Mouse (Mus musculus): ENCODE results near the gene Itpkb.

The Itpkb gene

GRCm38 (mm10) chr1:180393873-180394272 lies 63.6 kb downstream of the Itpkb start:
- DNase-seq (ENCODE audit: low spot score in 2 of 2) = no peak

GRCm38 (mm10) chr1:180397734-180398133 lies 67.4 kb downstream of the Itpkb start:
- no peak for DNase-seq (ENCODE audit: low spot score in 2 of 2)

GRCm38 (mm10) chr1:180398446-180398845 lies 68.2 kb downstream of the Itpkb start:
- peak in 1 of 2 experiments; percentile 46 for DNase-seq (ENCODE audit: low spot score in 2 of 2)

- DNase-seq (ENCODE audit: low spot score in 2 of 2) = no peak
Observed at GRCm38 (mm10) chr1:180400691-180401455, 70.6 kb downstream of the Itpkb start.

GRCm38 (mm10) chr1:180401725-180402124 lies 71.4 kb downstream of the Itpkb start:
- DNase-seq (ENCODE audit: low spot score in 2 of 2) = peak; percentile 59 to 86

GRCm38 (mm10) chr1:180402481-180403081 lies 72.3 kb downstream of the Itpkb start:
- no peak for DNase-seq (ENCODE audit: low spot score in 2 of 2)

GRCm38 (mm10) chr1:180403357-180403693 lies 73.0 kb downstream of the Itpkb start:
- DNase-seq (ENCODE audit: low spot score in 2 of 2) = no peak

- peak; percentile 92 to 94 for DNase-seq (ENCODE audit: low spot score in 2 of 2)
Observed at GRCm38 (mm10) chr1:180403694-180404606, 73.7 kb downstream of the Itpkb start.

- DNase-seq (ENCODE audit: low spot score in 2 of 2) = no peak
Observed at GRCm38 (mm10) chr1:180404706-180405105, 74.4 kb downstream of the Itpkb start.

GRCm38 (mm10) chr1:180405576-180406335 lies 75.5 kb downstream of the Itpkb start:
- no peak for DNase-seq (ENCODE audit: low spot score in 2 of 2)

- DNase-seq (ENCODE audit: low spot score in 2 of 2) = no peak
Observed at GRCm38 (mm10) chr1:180406336-180407035, 76.2 kb downstream of the Itpkb start.

- peak; percentile 53 to 74 for DNase-seq (ENCODE audit: low spot score in 2 of 2)
Observed at GRCm38 (mm10) chr1:180407171-180407671, 76.9 kb downstream of the Itpkb start.

- DNase-seq (ENCODE audit: low spot score in 2 of 2) = no peak
Observed at GRCm38 (mm10) chr1:180407727-180408719, 77.7 kb downstream of the Itpkb start.

GRCm38 (mm10) chr1:180408832-180409231 lies 78.5 kb downstream of the Itpkb start:
- no peak for DNase-seq (ENCODE audit: low spot score in 2 of 2)

- DNase-seq (ENCODE audit: low spot score in 2 of 2) = no peak
Observed at GRCm38 (mm10) chr1:180409771-180410170, 79.5 kb downstream of the Itpkb start.

GRCm38 (mm10) chr1:180410306-180410705 lies 80.0 kb downstream of the Itpkb start:
- no peak for DNase-seq (ENCODE audit: low spot score in 2 of 2)

- no peak for DNase-seq (ENCODE audit: low spot score in 2 of 2)
Observed at GRCm38 (mm10) chr1:180415064-180415463, 84.8 kb downstream of the Itpkb start.

- no peak for DNase-seq (ENCODE audit: low spot score in 2 of 2)
Observed at GRCm38 (mm10) chr1:180415836-180416235, 85.6 kb downstream of the Itpkb start.

GRCm38 (mm10) chr1:180417118-180417517 lies 86.8 kb downstream of the Itpkb start:
- peak in 1 of 2 experiments; percentile 43 for DNase-seq (ENCODE audit: low spot score in 2 of 2)
